Mouse (Mus musculus) G1E (cell line): ENCODE data around the gene Rnf130. TPM values are rescaled to one million over a fixed set of nuclear protein-coding genes. Genes with fewer than 3 reads are reported as not detected.
A peak's percentile ranks its signal among the peaks of the same experiment; 100 is the strongest.

Source experiments
- ATAC-seq: 2 replicates; pipeline ENCODE4 v1.8.0; 2016; ENCODE audit warnings: mild to moderate bottlenecking; ENCODE audit not compliant: insufficient number of reproducible peaks, poor library complexity, low FRiP score, severe bottlenecking; ENCODE audit errors: extremely low read depth
- DNase-seq: peaks from one replicate; pipeline ENCODE4 v3.0.0; 2012; ENCODE audit warnings: low spot score
- H3K27me3 ChIP-seq: 2 replicates; pipeline ENCODE4 v1.6.1; 2012; ENCODE audit warnings: mild to moderate bottlenecking, low read length, inconsistent platforms; ENCODE audit not compliant: insufficient read depth
- H3K36me3 ChIP-seq: replicated peaks from 2 replicates; pipeline ENCODE3; 2012; ENCODE audit warnings: mild to moderate bottlenecking, inconsistent platforms
- H3K4me1 ChIP-seq: 2 replicates; pipeline ENCODE4 v1.6.1; 2012; ENCODE audit warnings: low read depth, low read length, inconsistent platforms, mixed read lengths; ENCODE audit not compliant: insufficient read depth
- H3K4me3 ChIP-seq: 2 replicates; pipeline ENCODE4 v1.5.1; 2012; ENCODE audit warnings: low read depth, mild to moderate bottlenecking, inconsistent platforms, low read length, moderate library complexity, mixed read lengths
- H3K9me3 ChIP-seq: replicated peaks from 2 replicates; pipeline ENCODE4 v1.6.1; 2012; ENCODE audit warnings: inconsistent platforms
- CTCF ChIP-seq: IDR thresholded peaks from 2 replicates; pipeline ENCODE4 v1.5.1; 2012; ENCODE audit warnings: low read depth, low read length, inconsistent platforms, mixed read lengths
- GATA1 ChIP-seq: IDR thresholded peaks from 2 replicates; pipeline ENCODE4 v1.6.1; 2012; ENCODE audit warnings: borderline replicate concordance, low read length, inconsistent platforms, mixed read lengths
- GATA2 ChIP-seq: IDR thresholded peaks from 2 replicates; pipeline ENCODE4 v1.6.1; 2012; ENCODE audit warnings: low read depth, low read length, inconsistent platforms, borderline replicate concordance
- POLR2AphosphoS5 ChIP-seq: IDR thresholded peaks from 2 replicates; pipeline ENCODE4 v1.6.1; 2012; ENCODE audit warnings: low read depth, low read length, inconsistent platforms; ENCODE audit not compliant: insufficient replicate concordance
- TAL1 ChIP-seq: conservative IDR thresholded peaks from 2 replicates; pipeline ENCODE4 v1.6.1; 2012; ENCODE audit warnings: low read depth, low read length, inconsistent platforms, mixed read lengths
- polyA plus RNA-seq: library from polyadenylated mRNA; stranded (reverse); fragments of >175 nt; gene quantifications from 2 replicates; pipeline ENCODE4 v1.2.3, GENCODE M21; 2012
- total RNA-seq, 2 experiments: library from RNA; stranded (forward) in 1 of 2; stranded (reverse) in 1 of 2; fragments of 200-1000 nt in 1 of 2; fragments of >200 nt in 1 of 2; fragmentation: Nextera tagmentation in 1 of 2; gene quantifications; 2 replicates each; pipeline ENCODE4 v1.2.3; 2014 to 2017

Gene Rnf130
- total and polyA plus RNA-seq, 3 experiments = 80.8 to 225 (median 199) TPM

DNA sequence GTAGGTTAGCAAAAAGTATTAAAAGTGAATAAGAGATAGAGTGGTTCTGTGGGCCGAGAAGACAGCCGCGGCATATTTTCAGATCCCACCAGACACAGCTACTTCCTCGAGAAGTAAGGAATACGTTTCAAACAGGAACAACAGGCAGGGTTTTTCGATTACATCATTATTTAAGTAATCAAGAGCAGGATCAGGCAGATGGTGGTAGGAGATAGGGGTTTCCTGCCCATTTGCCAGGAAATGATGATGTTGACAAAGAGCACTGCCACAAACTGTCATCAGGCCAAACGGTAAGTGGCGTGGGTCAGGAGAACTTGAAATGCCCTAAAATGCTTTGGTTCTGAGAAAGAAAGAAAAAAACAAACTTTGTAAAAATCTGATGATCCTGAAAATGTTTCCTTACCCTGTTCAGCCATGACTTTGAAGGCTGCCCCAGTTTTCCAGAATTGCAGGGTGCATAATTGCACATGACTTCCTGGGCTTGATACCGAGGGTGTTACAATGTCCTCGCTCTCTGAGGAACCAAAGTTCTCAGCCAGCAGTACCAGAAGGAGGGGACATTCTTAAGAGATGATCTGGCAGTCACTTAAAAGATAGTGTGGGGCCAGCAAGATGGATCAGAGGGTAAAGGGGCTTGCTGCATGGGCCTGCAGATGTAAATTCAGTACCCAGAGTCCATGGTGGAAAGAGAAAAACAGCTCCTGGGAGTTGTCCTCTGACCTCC lies 109.2 kb downstream of the Rnf130 start:
- peak overlapping the region; percentile 7; the same call in 1 of the 2 replicates for H3K4me3 ChIP-seq
- peak; percentile 41; the same call in 1 of the 2 replicates for ATAC-seq
- no peaks in the 10 kb centered on the region for H3K27me3 ChIP-seq
- no peaks in the 10 kb centered on the region for H3K9me3 ChIP-seq
- peak; percentile 34 for DNase-seq
- H3K4me1 ChIP-seq = peaks cover 67% of the 10 kb centered on the region
- TF ChIP-seq GATA2 (no peak), TAL1 (no peak; the same call in 1 of the 2 replicates), POLR2AphosphoS5 (no peak), CTCF (no peak), GATA1 (no peak)
- peaks cover 61% of the 10 kb centered on the region for H3K36me3 ChIP-seq

DNA sequence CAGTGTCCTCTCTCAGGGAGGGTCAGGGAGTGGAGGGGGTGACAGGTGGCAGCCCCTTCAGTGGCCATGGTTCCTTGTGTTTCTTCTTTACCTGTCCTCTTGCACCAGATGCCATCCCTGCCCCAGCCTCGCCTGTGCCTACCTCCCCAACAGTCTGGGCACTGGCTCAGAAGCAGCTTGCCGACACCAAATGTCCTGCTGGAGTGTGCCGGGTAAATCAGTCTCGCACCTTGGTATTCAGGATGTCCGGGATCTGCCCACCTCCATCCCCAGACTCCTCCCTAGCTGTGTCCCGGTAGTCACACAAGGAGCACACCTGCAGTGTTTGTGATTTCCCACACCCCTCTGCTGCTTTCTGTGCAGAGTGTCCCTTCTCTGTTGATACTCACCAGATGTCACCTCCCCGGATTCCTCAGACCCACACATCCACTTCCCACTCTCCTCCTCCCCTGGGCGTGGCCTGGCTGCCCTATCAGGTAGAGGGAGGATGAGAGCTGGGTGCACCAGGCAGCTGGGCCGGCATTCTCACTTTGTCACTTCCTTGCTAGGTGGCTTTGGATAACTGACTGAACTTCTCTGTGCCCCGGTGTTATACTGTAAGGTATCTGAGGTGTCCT lies 113.2 kb downstream of the Rnf130 start:
- Histone ChIP-seq H3K4me3 (no peak overlapping the region), H3K9me3 (no peaks in the 10 kb centered on the region), H3K36me3 (peaks cover 92% of the 10 kb centered on the region), H3K4me1 (peaks cover 36% of the 10 kb centered on the region), H3K27me3 (no peaks in the 10 kb centered on the region)
- no peak for DNase-seq
- no peak for ATAC-seq
- TF ChIP-seq GATA2 = no peak
- TF ChIP-seq GATA1 = no peak
- TF ChIP-seq POLR2AphosphoS5 = no peak
- TF ChIP-seq TAL1 = no peak
- TF ChIP-seq CTCF = no peak

DNA sequence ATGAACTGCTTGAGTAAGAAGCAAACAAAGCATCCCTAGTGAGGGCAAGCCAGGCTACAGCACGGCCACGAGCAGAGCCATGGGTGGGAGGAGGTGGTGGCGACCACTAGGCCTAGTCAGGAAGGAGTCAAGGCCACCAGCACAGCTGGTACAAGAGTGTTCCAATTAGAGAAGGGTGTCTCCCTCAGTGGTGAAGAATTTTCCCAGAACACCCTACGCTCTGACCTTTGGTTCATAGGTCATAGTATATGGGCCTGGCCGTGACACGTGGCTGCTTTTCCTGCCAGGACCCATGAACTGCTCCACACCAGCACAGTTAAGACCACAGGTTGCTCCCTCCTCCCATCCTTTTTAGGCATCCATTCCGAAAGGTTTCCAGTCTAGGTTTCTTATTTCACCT lies 114.4 kb downstream of the Rnf130 start:
- Histone ChIP-seq H3K27me3 (no peaks in the 10 kb centered on the region), H3K9me3 (no peaks in the 10 kb centered on the region), H3K36me3 (peaks cover 93% of the 10 kb centered on the region), H3K4me3 (no peak overlapping the region), H3K4me1 (peaks cover 24% of the 10 kb centered on the region)
- TF ChIP-seq CTCF (no peak), POLR2AphosphoS5 (no peak), GATA1 (no peak), GATA2 (no peak), TAL1 (no peak)
- no peak for ATAC-seq
- DNase-seq = no peak

- Histone ChIP-seq H3K27me3 (no peaks in the 10 kb centered on the region), H3K4me3 (no peak overlapping the region), H3K9me3 (no peaks in the 10 kb centered on the region), H3K36me3 (peaks cover 95% of the 10 kb centered on the region), H3K4me1 (0 out of 2 replicates have a peak, but pooled peaks cover 3% of the 10 kb centered on the region)
- TF ChIP-seq GATA1 (no peak), TAL1 (no peak)
- no peak for ATAC-seq
- DNase-seq = no peak
Measured at GRCm38 (mm10) chr11:50145529-50145928, 120.4 kb downstream of the Rnf130 start.

- TF ChIP-seq POLR2AphosphoS5 = no peak
- TF ChIP-seq TAL1 = no peak
- TF ChIP-seq GATA2 = no peak
- DNase-seq (no peak), ATAC-seq (no peak)
- Histone ChIP-seq H3K4me1 (0 out of 2 replicates have a peak, but pooled peaks cover 3% of the 10 kb centered on the region), H3K36me3 (peaks cover 95% of the 10 kb centered on the region), H3K9me3 (no peaks in the 10 kb centered on the region), H3K4me3 (no peak overlapping the region), H3K27me3 (no peaks in the 10 kb centered on the region)
Measured at GRCm38 (mm10) chr11:50146121-50146520, 121.0 kb downstream of the Rnf130 start.

DNA sequence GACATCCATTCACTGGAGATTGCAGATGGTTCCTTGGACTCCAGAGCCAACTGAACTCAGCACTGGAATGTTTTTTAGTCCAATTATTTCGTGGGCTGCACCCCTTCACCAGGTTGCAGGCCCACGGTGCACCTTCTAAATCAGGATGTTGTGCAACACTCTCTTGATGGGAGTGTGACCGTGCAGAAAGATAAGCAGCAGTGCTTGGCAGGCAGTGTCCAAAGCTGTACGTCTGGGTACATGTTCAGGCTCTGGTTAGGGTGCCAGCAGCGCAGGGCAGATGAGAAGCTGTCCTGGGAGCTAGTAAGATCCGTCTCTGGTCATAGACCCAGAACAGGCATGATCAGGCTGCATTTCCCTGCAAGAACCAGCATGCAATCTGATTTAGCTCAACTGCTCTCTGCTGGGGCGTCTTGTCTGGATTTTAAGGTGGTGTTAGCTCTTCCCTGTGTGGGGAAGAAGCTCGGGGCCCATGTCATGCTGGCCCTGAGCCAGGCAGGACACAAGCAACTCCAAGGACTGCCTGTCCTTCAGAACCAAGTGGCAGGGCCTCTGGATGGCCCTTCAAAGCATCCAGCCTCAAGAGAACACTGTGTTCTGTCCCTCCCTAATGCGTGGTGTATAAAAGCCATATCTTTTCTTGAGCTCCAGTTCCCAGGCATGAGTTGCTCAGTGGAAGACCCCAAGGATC lies 122.3 kb downstream of the Rnf130 start:
- no peak for ATAC-seq
- TF ChIP-seq GATA1 = no peak
- no peak for TF ChIP-seq GATA2
- no peak for TF ChIP-seq CTCF
- TF ChIP-seq POLR2AphosphoS5 = no peak
- TF ChIP-seq TAL1 = no peak

More for the DNA sequence above, 122.3 kb downstream of the Rnf130 start:
- no peak overlapping the region for H3K4me3 ChIP-seq
- H3K36me3 ChIP-seq = peaks cover 95% of the 10 kb centered on the region
- H3K27me3 ChIP-seq = no peaks in the 10 kb centered on the region
- 0 out of 2 replicates have a peak, but pooled peaks cover 3% of the 10 kb centered on the region for H3K4me1 ChIP-seq
- no peaks in the 10 kb centered on the region for H3K9me3 ChIP-seq
- no peak for DNase-seq
